Mouse (Mus musculus): ENCODE measurements around the gene Spata31d1a. TPM values are rescaled to one million over a fixed set of nuclear protein-coding genes. Genes with fewer than 3 reads are reported as not detected.
A peak's percentile ranks its signal among the peaks of the same experiment; 100 is the strongest.
"Not testable (repeated sequence)": the region's sequence is repeated elsewhere in the genome, so short reads cannot be mapped to it uniquely, and the experiment has no call there.

The Spata31d1a gene
- total RNA-seq, 2 experiments from 2014 or later, result 0.11 to 0.21 TPM

- no peak for DNase-seq (ENCODE audit: low spot score in 2 of 2)
These were observed 6.6 kb downstream of the Spata31d1a start for GRCm38 (mm10) chr13:59703514-59703913.

- not testable (repeated sequence) for DNase-seq (ENCODE audit: low spot score in 2 of 2)
These were observed 10.0 kb downstream of the Spata31d1a start for GRCm38 (mm10) chr13:59700137-59700536.

GRCm38 (mm10) chr13:59699131-59699530 is 11.0 kb downstream of the Spata31d1a start:
- no peak for DNase-seq (ENCODE audit: low spot score in 2 of 2)

GRCm38 (mm10) chr13:59695781-59696180 is 14.3 kb downstream of the Spata31d1a start:
- no peak for DNase-seq (ENCODE audit: low spot score in 2 of 2)

GRCm38 (mm10) chr13:59694008-59694407 is 16.1 kb downstream of the Spata31d1a start, which contains the start of gene 4921517D22Rik:
TSS of gene 4921517D22Rik (minus strand) at chr13:59694108.
- no peak for DNase-seq (ENCODE audit: low spot score in 2 of 2)

GRCm38 (mm10) chr13:59691478-59691877 is 18.7 kb downstream of the Spata31d1a start:
- DNase-seq (ENCODE audit: low spot score in 2 of 2), result no peak

- DNase-seq (ENCODE audit: low spot score in 2 of 2), result no peak
These were observed 19.6 kb downstream of the Spata31d1a start for GRCm38 (mm10) chr13:59690576-59690975.

GRCm38 (mm10) chr13:59689843-59690242 is 20.3 kb downstream of the Spata31d1a start:
- DNase-seq (ENCODE audit: low spot score in 2 of 2), result no peak

- no peak for DNase-seq (ENCODE audit: low spot score in 2 of 2)
These were observed 20.8 kb downstream of the Spata31d1a start for GRCm38 (mm10) chr13:59689313-59689712.

GRCm38 (mm10) chr13:59688338-59688770 is 21.8 kb downstream of the Spata31d1a start:
- DNase-seq (ENCODE audit: low spot score in 2 of 2), result peak in 1 of 2 experiments; percentile 49

- no peak for DNase-seq (ENCODE audit: low spot score in 2 of 2)
These were observed 24.9 kb downstream of the Spata31d1a start for GRCm38 (mm10) chr13:59685236-59685635.

GRCm38 (mm10) chr13:59682629-59683028 is 27.5 kb downstream of the Spata31d1a start:
- DNase-seq (ENCODE audit: low spot score in 2 of 2), result no peak

GRCm38 (mm10) chr13:59679908-59680307 is 30.2 kb downstream of the Spata31d1a start:
- no peak for DNase-seq (ENCODE audit: low spot score in 2 of 2)

GRCm38 (mm10) chr13:59679306-59679705 is 30.8 kb downstream of the Spata31d1a start:
- no peak for DNase-seq (ENCODE audit: low spot score in 2 of 2)

GRCm38 (mm10) chr13:59676316-59677229 is 33.6 kb downstream of the Spata31d1a start:
- no peak for DNase-seq (ENCODE audit: low spot score in 2 of 2)

GRCm38 (mm10) chr13:59675151-59676011 is 34.7 kb downstream of the Spata31d1a start, which contains the start of gene Golm1:
TSS of gene Golm1 (minus strand) at chr13:59675811.
- peak; percentile 51 to 65 for DNase-seq (ENCODE audit: low spot score in 2 of 2)

- no peak for DNase-seq (ENCODE audit: low spot score in 2 of 2)
These were observed 35.4 kb downstream of the Spata31d1a start for GRCm38 (mm10) chr13:59674761-59675150.

- DNase-seq (ENCODE audit: low spot score in 2 of 2), result no peak
These were observed 35.9 kb downstream of the Spata31d1a start for GRCm38 (mm10) chr13:59674215-59674614.

GRCm38 (mm10) chr13:59673597-59673996 is 36.5 kb downstream of the Spata31d1a start:
- no peak for DNase-seq (ENCODE audit: low spot score in 2 of 2)

- no peak for DNase-seq (ENCODE audit: low spot score in 2 of 2)
These were observed 37.9 kb downstream of the Spata31d1a start for GRCm38 (mm10) chr13:59672248-59672647.

GRCm38 (mm10) chr13:59671521-59671920 is 38.6 kb downstream of the Spata31d1a start:
- no peak for DNase-seq (ENCODE audit: low spot score in 2 of 2)

- DNase-seq (ENCODE audit: low spot score in 2 of 2), result peak; percentile 47 to 51
These were observed 40.2 kb downstream of the Spata31d1a start for GRCm38 (mm10) chr13:59669946-59670345.

Data from layer of hippocampus, postnatal 10 days (tissue).